Mouse (Mus musculus) ZHBTc4 (cell line): Measurements from ENCODE around the gene Dab1.

Experiments
- DNase-seq: peaks from one replicate; pipeline ENCODE4 v3.0.0-alpha.2; 2011; ENCODE audit warnings: low read depth, low spot score

Gene Dab1

GRCm38 (mm10) chr4:104509230-104509985, 890.2 kb downstream of the Dab1 start:
- no peak for DNase-seq

- no peak for DNase-seq
These were observed 892.7 kb downstream of the Dab1 start for GRCm38 (mm10) chr4:104511855-104512254.

DNA sequence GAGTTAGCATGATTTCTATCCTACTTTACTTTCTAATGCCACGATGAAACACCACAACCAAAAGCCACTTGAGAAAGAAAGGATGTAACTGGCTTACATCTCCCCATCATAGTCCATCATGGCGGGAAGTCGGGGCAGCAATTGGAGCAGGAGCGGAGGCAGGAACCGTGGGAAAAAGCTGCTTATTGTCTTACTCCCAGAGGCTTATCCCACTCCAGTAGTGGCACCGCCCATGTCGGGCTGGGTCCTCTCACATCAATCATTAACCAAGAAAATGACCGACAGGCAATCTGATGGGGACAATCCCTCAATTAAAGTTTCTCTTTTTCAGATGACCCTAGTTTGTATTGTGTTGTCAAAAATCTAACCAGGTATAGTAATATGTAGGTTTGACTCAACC, 893.4 kb downstream of the Dab1 start:
- DNase-seq = no peak

DNA sequence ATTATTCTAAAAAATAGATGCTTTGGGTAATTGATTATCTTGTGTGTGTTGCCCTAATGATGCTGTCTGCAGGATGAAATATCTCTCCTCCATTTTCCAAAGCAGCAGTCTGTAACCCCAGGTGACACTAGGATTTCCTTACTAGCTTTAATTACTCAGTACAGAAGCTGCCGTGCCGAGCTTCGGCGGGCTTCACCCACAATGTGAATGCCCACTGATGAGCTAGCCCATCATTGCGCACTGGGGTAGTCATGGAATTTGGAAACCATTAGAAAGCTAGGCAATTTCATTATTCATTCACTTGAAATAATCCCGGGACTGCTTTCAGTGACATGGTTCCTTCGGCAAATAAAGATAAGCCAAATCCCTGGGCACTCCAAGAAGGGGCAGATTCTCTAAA, 894.5 kb downstream of the Dab1 start:
- DNase-seq = no peak

GRCm38 (mm10) chr4:104514568-104515000, 895.4 kb downstream of the Dab1 start:
- DNase-seq = peak; percentile 92

- no peak for DNase-seq
These were observed 896.5 kb downstream of the Dab1 start for GRCm38 (mm10) chr4:104515681-104516080.

DNA sequence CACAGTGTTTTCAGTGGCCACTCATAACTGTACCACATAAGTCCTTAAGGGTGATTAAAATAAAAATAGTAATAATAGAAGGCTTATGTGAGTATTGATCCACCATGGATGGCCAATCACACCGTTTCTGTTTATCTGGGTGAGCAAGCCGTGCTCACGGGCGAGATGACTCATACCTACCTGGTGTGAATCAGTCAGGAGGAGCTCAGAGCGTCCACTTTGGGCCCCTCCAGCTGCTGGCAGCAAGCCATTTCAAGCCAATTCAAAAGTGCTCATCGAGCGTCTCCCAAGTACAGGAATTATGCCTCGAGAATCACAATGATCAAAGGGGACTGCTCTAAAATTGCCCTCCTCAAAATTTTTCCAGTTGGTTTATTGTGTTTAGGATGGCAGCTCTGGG, 903.2 kb downstream of the Dab1 start:
- DNase-seq = no peak

DNA sequence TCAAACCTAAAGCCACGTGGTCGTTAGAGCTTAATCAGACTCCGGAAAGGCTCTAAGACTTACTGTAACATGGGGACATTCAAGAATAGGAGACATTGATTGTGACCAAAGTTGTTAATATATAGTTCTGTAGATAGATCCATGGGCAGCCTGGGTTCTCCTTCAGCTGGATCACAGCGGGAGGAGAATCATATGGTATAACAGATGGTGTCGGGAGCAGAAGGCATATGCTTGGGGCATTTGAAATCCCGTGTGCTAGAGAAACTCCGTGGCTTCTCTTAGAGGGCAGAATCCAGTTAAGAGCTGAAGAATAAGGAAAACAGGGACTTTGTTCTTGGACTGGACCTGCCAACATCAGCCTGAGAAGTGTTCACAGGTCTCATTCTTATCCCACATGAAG, 904.6 kb downstream of the Dab1 start:
- no peak for DNase-seq

DNA sequence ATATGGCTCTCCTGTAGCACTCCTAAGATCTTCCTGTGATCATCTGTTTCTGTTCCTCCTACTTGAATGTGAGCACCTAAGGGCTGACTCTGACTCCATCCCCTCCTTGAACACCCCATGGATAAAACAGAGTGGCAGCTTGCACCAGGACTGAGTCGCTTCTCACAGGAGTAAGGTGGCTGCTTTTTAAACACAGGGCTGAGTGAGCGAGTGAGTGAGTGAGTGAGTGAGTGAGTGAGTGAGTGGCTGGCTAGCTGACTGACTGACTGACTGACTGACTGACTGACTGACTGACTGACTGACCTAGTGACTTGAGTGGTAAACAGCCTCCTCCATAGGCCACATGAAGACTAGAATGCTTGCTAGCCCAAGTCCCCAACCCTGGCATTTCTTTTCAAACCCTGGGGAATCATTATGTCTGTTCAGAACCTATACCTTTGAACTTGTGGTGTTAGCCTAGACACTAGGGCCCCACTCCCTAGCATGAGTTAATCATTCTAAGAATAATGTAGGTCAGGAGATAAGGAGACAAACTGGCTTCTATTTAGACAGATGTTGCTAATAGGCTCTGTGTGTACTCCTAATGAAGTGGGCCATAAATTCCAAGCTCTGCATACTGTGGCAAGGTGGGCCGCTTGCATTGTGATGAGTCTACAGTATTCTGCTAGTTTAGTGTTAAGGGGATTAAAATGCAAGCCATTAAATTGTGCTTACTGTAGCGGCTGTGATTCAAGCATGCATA, 910.9 kb downstream of the Dab1 start:
- DNase-seq = no peak

DNA sequence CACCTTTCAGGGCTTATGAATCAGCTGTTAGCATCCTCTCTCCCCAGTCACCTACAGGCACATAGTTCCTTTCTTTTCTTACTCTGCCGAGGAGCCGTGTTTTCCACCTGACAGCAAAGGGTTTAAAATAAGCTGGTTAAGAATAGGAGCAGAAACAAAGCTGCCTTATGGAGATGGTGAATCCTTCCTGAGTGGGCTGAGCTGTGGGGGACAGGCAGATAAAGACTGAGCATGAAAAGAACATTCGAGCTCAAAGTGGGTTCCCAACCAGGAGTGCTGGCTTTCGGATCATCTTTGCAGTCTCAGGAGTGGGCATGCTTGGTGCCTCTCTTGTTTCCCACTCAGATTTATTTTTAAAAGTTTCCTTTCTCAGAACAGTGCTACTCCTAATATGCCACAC, 913.7 kb downstream of the Dab1 start:
- DNase-seq = no peak

- DNase-seq = no peak
These were observed 919.3 kb downstream of the Dab1 start for GRCm38 (mm10) chr4:104538420-104538819.

GRCm38 (mm10) chr4:104539047-104539446, 919.9 kb downstream of the Dab1 start:
- no peak for DNase-seq

- DNase-seq = no peak
These were observed 927.9 kb downstream of the Dab1 start for GRCm38 (mm10) chr4:104547091-104547490.

GRCm38 (mm10) chr4:104548287-104548686, 929.1 kb downstream of the Dab1 start:
- no peak for DNase-seq

DNA sequence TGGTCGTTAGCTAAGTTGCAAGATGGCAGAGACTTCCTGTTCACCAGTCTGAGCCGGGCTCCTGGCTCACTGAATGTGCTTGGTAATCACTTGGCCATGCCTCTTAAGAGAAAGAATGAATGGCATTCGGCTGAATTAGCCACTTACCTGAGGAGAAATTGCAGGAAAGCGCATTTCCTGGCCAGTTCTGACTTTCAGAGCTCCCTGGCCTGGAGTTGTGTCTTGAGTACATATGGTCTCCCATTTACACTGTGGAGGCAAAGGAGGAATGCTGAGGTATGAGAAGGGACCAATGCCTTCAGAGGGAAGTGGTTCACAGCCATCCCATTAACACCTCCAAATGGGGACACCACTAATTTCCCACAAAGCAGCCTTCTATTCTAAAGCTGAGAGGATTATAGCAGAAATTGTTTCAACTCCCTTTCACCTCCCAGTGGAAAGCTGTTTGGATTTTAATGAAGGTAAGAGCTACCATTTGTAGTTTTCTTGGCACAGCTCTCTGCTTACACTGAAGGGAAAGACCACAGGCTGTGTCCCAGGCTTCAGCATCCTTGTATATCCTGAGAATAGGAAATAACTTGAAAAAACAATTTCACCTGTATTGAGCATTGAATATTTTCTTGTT, 931.5 kb downstream of the Dab1 start:
- no peak for DNase-seq

GRCm38 (mm10) chr4:104551390-104552070, 932.4 kb downstream of the Dab1 start:
- no peak for DNase-seq

GRCm38 (mm10) chr4:104555408-104555807, 936.2 kb downstream of the Dab1 start:
- DNase-seq = no peak

DNA sequence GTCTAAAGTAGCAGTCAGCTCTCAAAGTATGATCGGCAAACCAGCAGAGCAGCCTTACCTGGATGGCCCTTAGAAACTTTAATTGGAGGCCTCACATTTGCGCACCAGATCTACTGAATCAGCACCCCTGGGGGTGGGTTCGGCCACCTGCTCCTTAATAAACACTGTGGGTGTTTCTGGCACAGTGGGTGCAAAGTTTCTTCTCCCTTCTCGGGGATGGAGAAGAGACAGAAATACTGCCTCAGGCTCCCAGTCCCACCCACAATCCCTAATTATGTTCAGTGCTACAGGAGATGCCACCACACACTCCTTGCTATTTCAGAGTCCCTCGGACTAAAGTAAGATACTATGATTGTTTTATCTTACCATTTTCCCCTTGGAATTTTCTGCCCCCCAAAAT, 944.4 kb downstream of the Dab1 start:
- no peak for DNase-seq

- peak; percentile 9 for DNase-seq
These were observed 951.4 kb downstream of the Dab1 start for GRCm38 (mm10) chr4:104570523-104570922.

- DNase-seq = no peak
These were observed 953.3 kb downstream of the Dab1 start for GRCm38 (mm10) chr4:104572440-104572839.

- DNase-seq = no peak
These were observed 954.3 kb downstream of the Dab1 start for GRCm38 (mm10) chr4:104573419-104573818.

GRCm38 (mm10) chr4:104578370-104578769, 959.2 kb downstream of the Dab1 start:
- DNase-seq = no peak
